Mouse (Mus musculus) lung, adult 2 months (tissue): ENCODE measurements around the gene Pakap.

ENCODE experiments used
- CTCF ChIP-seq: fragments of 200-500 bp; IDR thresholded peaks from 2 replicates; pipeline ENCODE4 v1.5.1; 2011; ENCODE audit warnings: mild to moderate bottlenecking, low read length, control low read depth; ENCODE audit not compliant: insufficient read depth
- POLR2A ChIP-seq: fragments of 200-500 bp; IDR thresholded peaks from 2 replicates; pipeline ENCODE4 v1.6.1; 2011; ENCODE audit warnings: low read depth, mild to moderate bottlenecking, control low read depth, low read length, borderline replicate concordance; ENCODE audit errors: extremely low read depth

- no peak for TF ChIP-seq CTCF
- no peak for TF ChIP-seq POLR2A
These were observed 245.1 kb downstream of the Pakap start for GRCm38 (mm10) chr4:57812916-57813575.
